Mouse (Mus musculus): ENCODE measurements around the gene Fus. TPM values are rescaled to one million over a fixed set of nuclear protein-coding genes. Genes with fewer than 3 reads are reported as not detected.
A peak's percentile ranks its signal among the peaks of the same experiment; 100 is the strongest.
"Not testable (repeated sequence)": the region's sequence is repeated elsewhere in the genome, so short reads cannot be mapped to it uniquely, and the experiment has no call there.

Gene Fus
- polyA plus RNA-seq, 1 experiment from 2014 or later: 372 TPM

- no peak overlapping the region for H3K27ac ChIP-seq (replicated peaks)
- peaks cover 23% of the 10 kb centered on the region for H3K4me1 ChIP-seq
- H3K36me3 ChIP-seq (replicated peaks): peaks cover 6% of the 10 kb centered on the region; the same call in 1 of the 2 replicates
- peaks cover 25% of the 10 kb centered on the region for H3K27me3 ChIP-seq (replicated peaks; ENCODE audit: low read depth, poor library complexity, severe bottlenecking)
- 73% methylated on average over 1 of the region's 1 CpGs for WGBS
- H3K9me3 ChIP-seq: no peaks in the 10 kb centered on the region
- DNase-seq (ENCODE audit: low spot score): no peak
- no peak overlapping the region for H3K4me3 ChIP-seq
Observed at GRCm38 (mm10) chr7:128000068-128000950, 33.1 kb downstream of the Fus start.

- Histone ChIP-seq H3K9me3 (no peaks in the 10 kb centered on the region), H3K4me1 (peaks cover 28% of the 10 kb centered on the region), H3K36me3 (replicated peaks) (no peaks in the 10 kb centered on the region), H3K27me3 (replicated peaks; ENCODE audit: low read depth, poor library complexity, severe bottlenecking) (peaks cover 33% of the 10 kb centered on the region), H3K4me3 (no peak overlapping the region), H3K27ac (replicated peaks) (no peak overlapping the region)
- 84% methylated on average over 6 of the region's 6 CpGs for WGBS
- no peak for DNase-seq (ENCODE audit: low spot score)
Observed at GRCm38 (mm10) chr7:128003098-128003497, 35.8 kb downstream of the Fus start.

- no peak for DNase-seq (ENCODE audit: low spot score)
- Histone ChIP-seq H3K9me3 (no peaks in the 10 kb centered on the region), H3K4me1 (peaks cover 28% of the 10 kb centered on the region), H3K27ac (replicated peaks) (peak within 1 kb of the TSS; percentile 67), H3K36me3 (replicated peaks) (no peaks in the 10 kb centered on the region), H3K27me3 (replicated peaks; ENCODE audit: low read depth, poor library complexity, severe bottlenecking) (peaks cover 33% of the 10 kb centered on the region), H3K4me3 (peak within 1 kb of the TSS; percentile 44)
- 93% methylated on average over 2 of the region's 2 CpGs for WGBS
Observed at GRCm38 (mm10) chr7:128003688-128004087, 36.4 kb downstream of the Fus start, which contains the start of gene Trim72. Gene Trim72, plus strand, starts transcription at chr7:128003949.

DNA sequence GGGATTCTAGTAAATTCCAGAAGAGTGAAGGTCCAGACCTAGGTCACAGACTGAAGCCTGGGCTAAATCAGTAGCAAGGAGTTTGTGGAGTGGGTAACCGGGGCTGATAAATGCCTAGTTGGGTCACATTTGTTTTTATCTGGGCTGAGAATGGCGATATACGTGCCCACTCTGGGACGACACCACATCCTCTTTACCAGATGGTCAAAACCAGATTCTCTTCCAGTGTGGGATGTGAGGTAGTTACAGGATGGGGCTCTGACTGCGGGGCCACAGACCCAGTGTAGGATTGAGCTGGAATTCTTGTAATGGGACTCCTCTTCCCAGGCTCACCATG lies 36.9 kb downstream of the Fus start:
- 64% methylated on average over 5 of the region's 5 CpGs for WGBS
- DNase-seq (ENCODE audit: low spot score): no peak
- H3K27ac ChIP-seq (replicated peaks): peak overlapping the region; percentile 67; the same call in 1 of the 2 replicates
- H3K36me3 ChIP-seq (replicated peaks): no peaks in the 10 kb centered on the region
- H3K4me1 ChIP-seq: peaks cover 28% of the 10 kb centered on the region
- peaks cover 33% of the 10 kb centered on the region for H3K27me3 ChIP-seq (replicated peaks; ENCODE audit: low read depth, poor library complexity, severe bottlenecking)
- no peaks in the 10 kb centered on the region for H3K9me3 ChIP-seq
- H3K4me3 ChIP-seq: peak overlapping the region; percentile 44

DNA sequence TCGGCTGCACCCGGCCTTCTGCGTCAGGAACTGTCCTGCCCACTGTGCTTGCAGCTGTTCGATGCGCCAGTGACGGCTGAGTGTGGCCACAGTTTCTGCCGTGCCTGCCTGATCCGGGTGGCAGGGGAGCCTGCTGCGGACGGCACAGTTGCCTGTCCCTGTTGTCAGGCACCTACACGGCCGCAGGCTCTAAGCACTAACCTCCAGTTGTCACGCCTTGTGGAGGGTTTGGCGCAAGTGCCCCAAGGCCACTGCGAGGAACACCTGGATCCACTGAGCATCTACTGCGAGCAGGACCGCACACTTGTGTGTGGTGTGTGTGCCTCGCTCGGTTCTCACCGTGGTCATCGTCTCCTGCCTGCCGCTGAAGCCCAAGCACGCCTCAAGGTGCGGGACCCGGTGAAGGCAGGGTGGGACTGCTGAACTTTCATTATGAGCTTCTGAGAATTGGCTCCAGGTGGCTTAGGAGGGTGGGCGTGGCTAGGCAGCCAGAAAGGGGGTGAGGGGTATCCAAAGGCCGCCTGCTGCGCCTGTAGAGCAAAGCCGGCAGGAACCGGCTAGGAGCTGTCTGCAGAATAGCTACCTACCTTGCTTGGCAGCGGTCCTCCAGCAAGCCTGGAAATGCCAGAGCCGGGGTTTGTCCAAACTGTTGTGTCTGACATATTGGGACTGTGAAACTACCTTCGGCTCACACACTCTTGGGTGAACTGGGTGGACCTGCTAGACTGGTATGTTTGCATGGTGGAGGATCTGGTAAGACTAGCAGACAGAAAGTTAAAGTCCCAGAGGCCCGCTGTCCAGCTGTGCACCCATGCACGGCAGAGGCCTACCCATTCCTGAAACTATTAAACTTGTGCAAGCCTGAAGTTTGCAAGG lies 37.5 kb downstream of the Fus start:
- peak; percentile 69 for DNase-seq (ENCODE audit: low spot score)
- 22% methylated on average over 35 of the region's 35 CpGs for WGBS
- no peaks in the 10 kb centered on the region for H3K36me3 ChIP-seq (replicated peaks)
- H3K27me3 ChIP-seq (replicated peaks; ENCODE audit: low read depth, poor library complexity, severe bottlenecking): peaks cover 39% of the 10 kb centered on the region
- peak overlapping the region; percentile 44 for H3K4me3 ChIP-seq
- H3K27ac ChIP-seq (replicated peaks): peak overlapping the region; percentile 67
- H3K9me3 ChIP-seq: no peaks in the 10 kb centered on the region
- H3K4me1 ChIP-seq: peaks cover 26% of the 10 kb centered on the region

DNA sequence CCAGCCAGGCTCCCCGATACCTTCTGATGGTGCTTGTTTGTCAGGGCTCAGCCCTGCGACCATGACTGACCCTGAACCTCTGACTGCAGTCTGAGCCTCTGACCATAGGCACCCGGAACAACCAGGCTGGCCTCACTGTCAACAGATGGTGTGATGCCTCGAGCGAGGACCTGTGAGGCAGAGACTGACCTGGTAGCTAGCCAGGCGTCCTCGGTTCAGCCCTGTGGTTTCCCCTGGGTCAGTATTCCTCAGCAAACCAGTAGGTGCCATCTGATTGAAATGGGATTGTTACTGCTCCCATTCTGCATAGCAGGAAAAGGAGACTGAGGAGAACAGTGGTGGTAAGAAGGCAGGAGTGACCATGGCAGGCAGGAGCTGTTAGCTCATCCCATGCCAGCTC lies 38.9 kb downstream of the Fus start:
- Histone ChIP-seq H3K27me3 (replicated peaks; ENCODE audit: low read depth, poor library complexity, severe bottlenecking) (peaks cover 48% of the 10 kb centered on the region), H3K36me3 (replicated peaks) (no peaks in the 10 kb centered on the region), H3K4me3 (no peak overlapping the region), H3K9me3 (no peaks in the 10 kb centered on the region), H3K27ac (replicated peaks) (no peak overlapping the region), H3K4me1 (peaks cover 33% of the 10 kb centered on the region)
- 85% methylated on average over 7 of the region's 7 CpGs for WGBS
- DNase-seq (ENCODE audit: low spot score): no peak

- Histone ChIP-seq H3K4me3 (peak overlapping the region; percentile 16; the same call in 1 of the 2 replicates), H3K27ac (replicated peaks) (no peak overlapping the region), H3K4me1 (peaks cover 19% of the 10 kb centered on the region), H3K27me3 (replicated peaks; ENCODE audit: low read depth, poor library complexity, severe bottlenecking) (peaks cover 28% of the 10 kb centered on the region), H3K9me3 (no peaks in the 10 kb centered on the region), H3K36me3 (replicated peaks) (no peaks in the 10 kb centered on the region)
- WGBS: 45% methylated on average over 40 of the region's 40 CpGs
- peak; percentile 35 for DNase-seq (ENCODE audit: low spot score)
Observed at GRCm38 (mm10) chr7:128009715-128010340, 42.6 kb downstream of the Fus start.

DNA sequence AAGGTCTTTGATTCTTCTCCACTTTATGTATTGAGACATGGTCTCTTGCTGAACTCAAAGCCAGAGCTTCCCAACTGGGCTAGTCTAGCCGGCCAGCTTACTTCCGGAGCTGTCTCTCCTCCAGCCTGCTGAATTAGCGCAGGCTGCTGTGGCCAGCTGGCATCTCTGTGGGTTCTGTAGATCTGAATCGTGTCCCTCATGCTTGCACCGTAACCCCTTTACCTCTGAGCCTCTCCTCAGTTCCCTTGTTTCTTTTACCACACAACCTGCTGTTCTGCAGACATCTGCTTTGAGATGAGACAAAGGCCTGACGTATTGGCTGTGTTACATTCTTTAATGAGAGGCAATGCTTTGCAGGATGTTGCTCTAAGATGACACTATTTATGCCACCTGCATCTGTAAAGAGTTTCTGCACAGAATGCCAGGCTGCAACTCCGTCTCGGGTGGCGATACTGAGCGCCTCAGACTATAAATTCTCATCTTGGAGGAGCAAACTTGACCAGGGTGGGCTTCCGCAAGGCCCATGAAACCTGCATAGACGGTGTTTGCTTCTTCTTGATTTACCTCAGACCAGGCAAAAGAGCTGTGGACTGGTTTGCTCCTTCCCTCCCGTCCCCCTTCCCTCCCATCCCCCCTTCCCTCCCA lies 45.0 kb downstream of the Fus start:
- Histone ChIP-seq H3K9me3 (no peaks in the 10 kb centered on the region), H3K36me3 (replicated peaks) (no peaks in the 10 kb centered on the region), H3K4me1 (peaks cover 9% of the 10 kb centered on the region; the same call in 1 of the 2 replicates), H3K27me3 (replicated peaks; ENCODE audit: low read depth, poor library complexity, severe bottlenecking) (peaks cover 15% of the 10 kb centered on the region), H3K4me3 (no peak overlapping the region), H3K27ac (replicated peaks) (no peak overlapping the region)
- 80% methylated on average over 13 of the region's 13 CpGs for WGBS
- no peak for DNase-seq (ENCODE audit: low spot score)

DNA sequence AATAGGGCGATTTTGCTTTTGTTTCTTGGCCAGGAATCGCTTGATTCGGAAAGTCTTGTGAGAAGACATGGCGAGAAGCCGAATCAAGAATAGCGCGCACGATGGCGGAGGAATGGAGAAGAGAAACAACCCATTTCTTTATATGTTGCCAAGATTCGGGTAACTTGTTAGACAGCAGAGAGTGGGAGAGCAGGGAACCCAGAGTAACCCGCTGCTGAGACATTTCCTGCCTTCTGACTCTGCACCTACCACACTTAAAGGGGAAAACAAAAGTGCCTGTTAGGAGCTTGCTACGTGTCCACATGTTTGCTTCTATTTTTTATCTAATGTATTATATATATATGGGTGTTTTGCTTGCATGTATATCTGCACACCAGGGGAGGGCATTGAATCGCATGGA lies 45.9 kb downstream of the Fus start:
- Histone ChIP-seq H3K27me3 (replicated peaks; ENCODE audit: low read depth, poor library complexity, severe bottlenecking) (peaks cover 15% of the 10 kb centered on the region), H3K27ac (replicated peaks) (no peak overlapping the region), H3K4me3 (no peak overlapping the region), H3K36me3 (replicated peaks) (no peaks in the 10 kb centered on the region), H3K4me1 (peaks cover 9% of the 10 kb centered on the region; the same call in 1 of the 2 replicates), H3K9me3 (no peaks in the 10 kb centered on the region)
- 87% methylated on average over 13 of the region's 13 CpGs for WGBS
- no peak for DNase-seq (ENCODE audit: low spot score)

DNA sequence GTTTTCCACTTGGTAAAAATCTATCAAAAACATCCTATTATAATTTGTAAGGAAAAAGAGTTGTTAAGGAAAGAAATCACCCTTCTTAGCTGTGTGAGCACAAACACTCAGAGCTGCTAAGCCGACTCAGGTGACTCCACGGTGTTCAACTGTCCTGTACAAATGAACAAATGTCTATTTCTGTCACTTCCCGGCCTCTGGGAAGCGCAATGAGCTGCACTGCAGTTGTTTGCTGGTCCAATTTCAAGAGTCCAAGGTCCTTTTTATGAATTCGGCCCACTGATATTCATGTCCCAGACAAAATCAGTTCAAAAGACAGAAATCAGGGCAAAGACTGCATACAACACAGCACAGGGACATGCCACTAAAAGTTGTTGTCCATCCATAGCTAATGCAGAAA lies 48.9 kb downstream of the Fus start:
- H3K9me3 ChIP-seq; H3K27me3 ChIP-seq (replicated peaks; ENCODE audit: low read depth, poor library complexity, severe bottlenecking); DNase-seq (ENCODE audit: low spot score); H3K27ac ChIP-seq (replicated peaks); H3K36me3 ChIP-seq (replicated peaks); H3K4me3 ChIP-seq; H3K4me1 ChIP-seq: not testable (repeated sequence)
- 85% methylated on average over 5 of the region's 5 CpGs for WGBS

- H3K36me3 ChIP-seq (replicated peaks): no peaks in the 10 kb centered on the region
- H3K27me3 ChIP-seq (replicated peaks; ENCODE audit: low read depth, poor library complexity, severe bottlenecking): no peaks in the 10 kb centered on the region
- WGBS: 80% methylated on average over 6 of the region's 6 CpGs
- no peak overlapping the region for H3K4me3 ChIP-seq
- H3K27ac ChIP-seq (replicated peaks): no peak overlapping the region
- H3K9me3 ChIP-seq: no peaks in the 10 kb centered on the region
- no peak for DNase-seq (ENCODE audit: low spot score)
- no peaks in the 10 kb centered on the region for H3K4me1 ChIP-seq
Observed at GRCm38 (mm10) chr7:128016650-128017049, 49.4 kb downstream of the Fus start.

DNA sequence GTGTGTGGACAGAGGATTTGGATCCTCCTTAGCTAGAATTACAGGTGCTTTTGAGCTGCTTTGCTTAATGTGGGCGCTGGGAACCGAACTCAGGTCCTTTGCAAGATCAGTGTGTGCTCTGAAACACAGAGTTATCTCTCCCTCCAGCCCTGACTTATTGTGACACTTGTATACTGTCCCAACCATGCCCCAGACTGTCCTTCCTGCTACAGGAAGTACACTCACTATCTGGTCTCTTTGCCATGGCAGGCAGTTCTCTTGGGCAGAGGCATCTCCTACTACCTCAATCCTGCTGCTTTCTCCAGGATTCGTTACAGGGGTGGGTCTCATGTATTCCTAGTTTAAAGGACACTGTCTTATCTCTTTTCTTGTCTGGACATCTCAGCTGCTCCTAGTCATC lies 51.0 kb downstream of the Fus start:
- H3K36me3 ChIP-seq (replicated peaks): no peaks in the 10 kb centered on the region
- no peaks in the 10 kb centered on the region for H3K9me3 ChIP-seq
- no peak overlapping the region for H3K4me3 ChIP-seq
- WGBS: 87% methylated on average over 3 of the region's 3 CpGs
- H3K4me1 ChIP-seq: no peaks in the 10 kb centered on the region
- H3K27ac ChIP-seq (replicated peaks): no peak overlapping the region
- no peaks in the 10 kb centered on the region for H3K27me3 ChIP-seq (replicated peaks; ENCODE audit: low read depth, poor library complexity, severe bottlenecking)
- no peak for DNase-seq (ENCODE audit: low spot score)

Measured in embryonic facial prominence, embryonic 10.5 days (tissue).